Mouse (Mus musculus) layer of hippocampus, adult 8-10 months (tissue): ENCODE measurements at regions not wholly inside any gene's neighbourhood (a gene's known extent, or its start where the extent isn't known, plus 50 kb on each side); places are given as distances from the start of the nearest gene placed in this dataset.

ENCODE experiments used
- DNase-seq, 2 experiments: peaks; one replicate each; pipeline ENCODE4 v3.0.0; 2022; ENCODE audit warnings: low spot score in 2 of 2

GRCm38 (mm10) chr13:73134929-73135328 lies 125.3 kb upstream of the Irx4 start:
- no peak for DNase-seq

GRCm38 (mm10) chr13:73141302-73141701 lies 119.0 kb upstream of the Irx4 start:
- DNase-seq, result no peak

GRCm38 (mm10) chr13:73158016-73158415 lies 102.3 kb upstream of the Irx4 start:
- DNase-seq, result no peak

DNA sequence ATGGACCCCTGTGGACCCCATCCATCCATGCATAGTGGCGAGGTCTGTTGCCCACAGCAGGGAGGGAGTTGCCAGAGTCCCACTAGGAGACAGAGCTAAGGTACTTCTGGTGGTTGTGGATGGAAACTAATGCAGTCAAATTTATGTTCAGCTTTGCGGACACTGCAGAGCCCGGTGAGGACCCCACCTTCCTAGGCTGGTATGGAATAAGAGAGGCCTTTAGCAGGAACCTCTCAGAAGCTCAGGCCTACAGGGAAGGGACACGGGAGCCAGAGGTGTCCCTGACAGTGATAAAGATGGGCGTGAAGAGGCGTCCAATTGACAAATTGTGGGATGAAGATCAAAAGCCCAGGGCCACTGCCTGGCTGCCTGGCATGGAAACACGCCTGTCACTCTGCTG lies 100.8 kb upstream of the Irx4 start:
- no peak for DNase-seq

DNA sequence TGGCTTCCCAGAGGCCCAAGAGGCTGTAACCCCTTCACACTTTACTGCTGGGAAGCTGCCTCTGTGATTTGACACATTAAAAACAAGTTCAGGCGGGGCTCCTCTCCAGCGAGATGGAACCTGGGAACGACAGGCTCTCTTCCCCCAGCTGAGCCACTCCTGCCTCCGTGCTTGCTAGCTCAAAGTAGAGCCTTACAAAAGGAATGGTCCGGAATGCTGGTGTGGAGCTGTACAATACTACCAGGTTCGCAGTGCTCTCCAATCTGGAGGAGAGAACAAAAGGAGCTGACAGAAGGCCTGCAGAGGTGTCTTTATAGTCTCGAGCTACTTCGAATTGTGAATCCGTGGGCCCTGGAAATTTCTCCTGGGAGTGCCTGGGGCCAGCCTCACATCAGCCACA lies 100.4 kb upstream of the Irx4 start:
- DNase-seq, result no peak

DNA sequence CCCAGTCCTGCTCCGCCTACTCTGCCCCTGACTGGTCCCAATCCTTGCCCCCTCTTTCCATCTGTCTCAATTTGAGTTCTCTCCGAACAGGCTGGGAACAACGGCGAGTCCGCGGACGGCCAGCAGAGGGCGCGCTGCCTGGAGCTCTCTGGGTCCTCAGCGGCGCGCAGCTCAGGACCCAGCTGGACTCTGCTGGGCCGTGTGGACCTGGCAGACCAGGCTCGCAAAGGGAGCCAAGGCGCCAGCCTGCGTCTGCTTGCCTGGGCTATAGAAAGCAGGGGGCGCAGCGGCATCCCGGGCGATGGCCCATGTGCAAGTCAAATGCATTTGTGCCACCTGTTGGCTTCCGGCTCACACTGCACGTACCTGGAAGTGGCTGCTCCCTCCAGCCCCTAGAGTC lies 100.0 kb upstream of the Irx4 start:
- peak; percentile 29 to 67 for DNase-seq

DNA sequence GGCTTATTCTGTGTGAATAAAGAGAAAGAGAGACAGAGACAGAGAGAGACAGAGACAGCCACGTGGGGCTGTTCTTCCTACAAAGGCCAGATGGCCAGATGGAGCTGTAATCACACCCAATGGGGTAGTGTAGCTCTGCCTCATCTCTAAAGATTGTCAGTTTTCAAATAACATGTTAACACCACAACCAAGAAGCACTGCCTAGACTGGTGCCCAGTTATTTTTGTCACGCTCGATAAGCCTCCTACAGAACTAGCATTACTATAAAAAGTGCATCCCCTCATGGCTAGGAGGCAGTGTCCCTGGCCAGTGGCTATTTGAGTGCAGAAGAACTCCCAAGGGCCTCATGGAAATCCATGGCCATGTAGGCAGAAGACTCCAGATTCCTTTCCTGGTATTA lies 90.0 kb upstream of the Irx4 start:
- DNase-seq, result no peak

GRCm38 (mm10) chr13:73207931-73208448 lies 52.3 kb upstream of the Irx4 start:
- DNase-seq, result no peak
